Mouse (Mus musculus) leukemia stem cell, adult 10-12 weeks (primary cell): Measurements from ENCODE around the gene Vmn1r234. TPM values are rescaled to one million over a fixed set of nuclear protein-coding genes. Genes with fewer than 3 reads are reported as not detected.

ENCODE experiments used
- polyA plus RNA-seq: library from polyadenylated mRNA; stranded (reverse); fragments of >175 nt; gene quantifications from 2 replicates; pipeline ENCODE4 v1.2.3, GENCODE M21; 2012; ENCODE audit warnings: low replicate concordance

The Vmn1r234 gene
- polyA plus RNA-seq, result not detected in 2 replicates

DNA sequence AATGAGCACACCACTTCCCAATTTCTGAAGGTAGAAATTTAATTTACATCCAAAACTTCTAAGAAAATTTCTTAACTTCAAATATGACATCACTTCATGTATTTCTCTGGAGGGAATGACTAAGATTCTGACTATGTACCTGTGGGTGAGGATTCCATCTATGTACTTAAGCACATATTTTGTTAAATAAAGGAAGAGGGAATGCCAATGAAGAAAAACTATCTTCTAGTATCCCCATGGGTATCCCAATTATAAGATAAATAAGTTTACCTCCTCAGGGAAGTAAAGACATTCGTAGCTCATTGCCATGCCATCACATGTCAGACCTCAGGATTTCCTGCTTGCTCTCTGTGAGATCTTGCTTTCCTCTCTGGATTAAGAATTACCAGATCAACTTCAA, at the start of gene Vmn1r234:
TSS of gene Vmn1r234 (plus strand) at position 301 of the 400 bp plus-strand sequence.

DNA sequence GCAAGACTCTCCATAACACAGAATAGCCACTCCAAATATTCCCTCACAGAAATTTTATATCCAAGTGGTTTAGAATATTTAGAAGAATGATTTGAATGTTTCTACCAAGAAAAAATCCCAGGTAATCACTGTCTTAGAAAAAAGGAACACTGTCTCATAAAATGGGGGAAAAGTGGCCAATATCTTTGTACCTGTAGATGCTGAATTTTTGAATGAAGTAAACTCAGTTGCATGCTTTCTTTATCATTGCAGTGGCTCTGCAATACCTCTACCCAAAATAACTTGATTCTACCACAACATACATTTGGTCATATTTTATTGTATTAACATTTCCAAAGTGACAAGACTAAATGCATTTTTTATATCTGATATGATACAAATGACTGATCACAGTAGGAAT, 30.2 kb downstream of the Vmn1r234 start, which contains the start of gene Vmn1r235:
TSS of gene Vmn1r235 (plus strand) at position 301 of the 400 bp plus-strand sequence.

DNA sequence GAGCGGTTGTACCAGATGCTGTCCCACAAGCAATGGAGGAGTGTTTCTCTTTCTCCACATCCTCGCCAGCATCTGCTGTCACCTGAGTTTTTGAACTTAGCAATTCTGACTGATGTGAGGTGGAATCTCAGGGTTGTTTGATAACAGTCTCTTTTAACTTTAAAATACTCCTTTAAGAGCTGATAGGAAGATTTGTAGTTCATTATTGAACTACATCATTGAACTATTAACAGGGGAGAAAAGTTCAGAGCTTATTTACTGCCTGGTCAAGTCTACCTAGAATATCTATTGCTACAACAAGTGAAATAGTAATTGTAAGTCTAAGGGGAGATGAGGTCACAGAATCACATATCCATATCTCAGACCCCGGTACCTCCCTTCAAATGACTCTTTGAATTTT, 56.8 kb downstream of the Vmn1r234 start, which contains the start of gene Vmn1r236:
TSS of gene Vmn1r236 (plus strand) at position 301 of the 400 bp plus-strand sequence.

Other genes with a start within 250 kb of the Vmn1r234 start
- gene Vmn1r233, start 229.6 kb upstream of the Vmn1r234 start, polyA plus RNA-seq, result not detected in 2 replicates
- 0.38 and 1.3 TPM in 2 replicates for gene Zfp160, start 217.2 kb upstream of the Vmn1r234 start, polyA plus RNA-seq
- not detected in 2 replicates for gene Vmn1r235, start 30.3 kb downstream of the Vmn1r234 start, polyA plus RNA-seq
- not detected in 2 replicates for gene Vmn1r236, start 56.9 kb downstream of the Vmn1r234 start, polyA plus RNA-seq
- not detected in 2 replicates for gene Vmn1r237, start 85.8 kb downstream of the Vmn1r234 start, polyA plus RNA-seq
- gene Zfp677, start 157.7 kb downstream of the Vmn1r234 start, polyA plus RNA-seq, result 0.20 TPM in 1 of 2 replicates, not detected in the other
- 0.17 and 0.35 TPM in 2 replicates for gene Zfp54, start 197.1 kb downstream of the Vmn1r234 start, polyA plus RNA-seq
- gene Zfp51, start 224.3 kb downstream of the Vmn1r234 start, polyA plus RNA-seq, result 0.09 and 1.2 TPM in 2 replicates